Mouse (Mus musculus) urinary bladder, postnatal 25 days (tissue): Measurements from ENCODE around the gene Csrp1.

Source experiments
- DNase-seq: peaks from one replicate; pipeline ENCODE4 v3.0.0; 2022; ENCODE audit warnings: low spot score

Gene Csrp1

GRCm38 (mm10) chr1:135698451-135698921 lies 21.4 kb upstream of the Csrp1 start:
- DNase-seq: no peak

- peak; percentile 78 for DNase-seq
Observed at GRCm38 (mm10) chr1:135698996-135699705, 20.7 kb upstream of the Csrp1 start.

- no peak for DNase-seq
Observed at GRCm38 (mm10) chr1:135699892-135700291, 20.0 kb upstream of the Csrp1 start.

- peak; percentile 75 for DNase-seq
Observed at GRCm38 (mm10) chr1:135700605-135701004, 19.3 kb upstream of the Csrp1 start.

- DNase-seq: no peak
Observed at GRCm38 (mm10) chr1:135701314-135701713, 18.5 kb upstream of the Csrp1 start.

GRCm38 (mm10) chr1:135702722-135703121 lies 17.1 kb upstream of the Csrp1 start:
- no peak for DNase-seq

DNA sequence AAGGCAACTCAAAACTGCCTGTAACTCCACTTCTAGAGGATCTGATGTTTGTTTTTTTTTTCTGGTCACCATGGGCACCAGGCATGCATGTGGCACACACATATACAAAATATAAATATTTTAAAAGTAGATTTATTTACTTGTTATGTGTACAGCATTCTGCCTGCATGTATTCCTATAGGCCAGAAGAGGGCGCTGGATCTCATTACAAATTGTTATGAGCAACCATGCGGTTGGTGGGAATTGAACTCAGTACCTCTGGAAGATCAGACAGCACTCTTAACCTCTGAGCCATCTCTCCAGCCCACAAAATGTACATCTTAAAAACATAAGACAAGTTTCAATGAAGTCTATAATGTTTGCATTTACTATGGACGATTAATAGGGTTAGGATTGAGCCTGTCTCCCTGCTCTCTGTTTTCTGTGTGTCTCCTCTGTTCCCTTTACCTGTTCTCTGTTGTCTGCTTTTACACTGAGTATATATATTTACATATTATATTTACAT lies 15.5 kb upstream of the Csrp1 start:
- no peak for DNase-seq

DNA sequence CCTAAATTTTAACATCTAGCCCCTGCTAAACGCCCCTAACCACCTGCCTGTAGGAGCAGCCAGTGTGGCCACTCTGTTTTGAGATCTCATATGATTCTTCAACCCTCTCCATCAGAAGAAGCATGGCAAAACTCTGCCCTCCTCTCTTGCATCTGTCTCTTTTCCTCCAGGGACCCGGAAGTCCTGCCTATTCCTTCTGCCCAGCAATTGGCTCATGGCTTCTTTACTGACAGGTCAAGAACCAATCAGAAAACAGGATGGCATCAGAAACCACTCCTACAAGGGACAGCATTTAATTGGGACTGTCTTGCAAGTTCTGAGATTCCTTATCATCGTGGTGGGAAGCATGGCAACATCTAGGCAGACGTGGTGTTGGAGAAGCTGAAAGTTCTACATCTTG lies 11.5 kb upstream of the Csrp1 start:
- no peak for DNase-seq

- no peak for DNase-seq
Observed at GRCm38 (mm10) chr1:135711126-135711525, 8.7 kb upstream of the Csrp1 start.

GRCm38 (mm10) chr1:135714028-135714815 lies 5.6 kb upstream of the Csrp1 start:
- no peak for DNase-seq

DNA sequence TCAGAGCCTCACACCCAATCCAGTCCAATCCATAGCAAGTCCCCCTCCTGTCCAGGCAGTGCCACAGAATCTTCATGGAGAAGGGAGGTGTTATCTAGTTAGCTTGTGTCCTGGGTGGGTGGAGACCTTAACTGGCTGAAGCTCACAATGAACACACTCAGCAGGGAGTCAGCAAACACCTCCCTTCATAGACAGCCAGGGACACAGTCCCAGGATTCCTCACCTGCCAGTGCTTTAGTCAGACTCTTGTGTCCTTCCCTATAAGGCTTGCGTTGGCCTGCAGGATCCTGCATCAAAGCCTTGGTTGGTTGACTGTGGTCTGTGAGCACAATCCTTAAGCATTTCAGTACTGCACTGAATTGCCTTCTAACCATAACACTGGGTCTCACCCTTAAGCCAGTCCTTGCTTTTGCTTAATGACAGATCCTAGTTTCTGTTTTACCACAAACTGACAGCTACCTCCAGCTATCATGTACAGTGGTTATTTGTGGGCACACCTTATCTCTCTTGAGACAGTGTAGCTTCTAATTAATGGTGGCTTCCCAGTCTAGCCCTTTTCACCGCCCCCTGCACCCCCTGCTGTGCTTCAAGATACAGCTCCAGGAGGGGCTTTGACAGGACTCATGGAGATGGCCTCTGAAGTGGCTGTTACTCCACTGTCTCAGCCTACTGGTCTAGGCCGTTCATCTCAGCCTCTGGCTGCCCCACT lies 4.8 kb upstream of the Csrp1 start:
- DNase-seq: no peak

DNA sequence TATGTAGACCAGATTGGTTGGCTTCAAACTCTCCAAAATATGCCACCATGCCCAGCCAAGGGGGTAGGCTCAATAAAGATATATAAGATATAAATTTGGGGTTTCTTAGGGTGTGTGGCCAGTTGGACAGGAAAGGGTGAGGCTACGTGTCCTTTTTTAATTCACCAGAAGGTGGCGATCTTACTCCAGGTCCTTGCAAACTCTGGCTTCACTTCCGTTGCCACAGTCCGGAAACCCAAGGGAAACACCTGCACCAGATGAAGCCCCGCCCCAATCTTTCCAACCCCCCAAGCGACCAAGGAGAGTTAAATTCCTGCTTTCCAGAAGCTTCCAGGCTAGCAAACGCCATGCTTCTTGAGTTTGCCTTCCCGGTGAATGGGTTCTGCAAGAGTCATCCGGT lies 375 bp upstream of the Csrp1 start:
- DNase-seq: peak; percentile 59

- no peak for DNase-seq
Observed at GRCm38 (mm10) chr1:135723016-135723415, 3.2 kb downstream of the Csrp1 start.

GRCm38 (mm10) chr1:135724134-135724533 lies 4.3 kb downstream of the Csrp1 start:
- DNase-seq: no peak

- DNase-seq: no peak
Observed at GRCm38 (mm10) chr1:135725324-135725723, 5.5 kb downstream of the Csrp1 start.

- no peak for DNase-seq
Observed at GRCm38 (mm10) chr1:135725936-135726335, 6.1 kb downstream of the Csrp1 start.

GRCm38 (mm10) chr1:135728631-135729366 lies 8.9 kb downstream of the Csrp1 start:
- DNase-seq: peak; percentile 80

GRCm38 (mm10) chr1:135729367-135729713 lies 9.5 kb downstream of the Csrp1 start:
- DNase-seq: no peak

GRCm38 (mm10) chr1:135729821-135730220 lies 10.0 kb downstream of the Csrp1 start:
- no peak for DNase-seq

- no peak for DNase-seq
Observed at GRCm38 (mm10) chr1:135730296-135730695, 10.4 kb downstream of the Csrp1 start.

DNA sequence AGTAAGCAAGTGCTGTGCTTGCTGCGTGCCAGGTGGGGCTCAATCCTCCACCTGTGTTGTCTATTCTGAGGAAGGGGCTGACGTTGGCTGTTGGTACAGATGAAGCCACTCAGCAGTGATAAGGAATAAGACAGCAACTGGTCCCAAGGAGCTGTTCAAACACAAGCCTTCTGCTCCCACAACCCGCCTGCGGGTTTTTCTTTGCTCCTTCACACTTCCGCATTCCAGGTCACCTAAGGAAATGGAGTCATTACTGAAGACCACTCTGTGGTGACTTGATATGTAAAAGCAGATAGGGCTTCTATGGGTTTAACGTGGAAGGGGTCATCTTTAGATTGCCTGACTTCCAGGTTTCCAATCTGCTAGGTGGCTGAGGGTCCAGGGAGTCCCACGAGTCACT lies 11.5 kb downstream of the Csrp1 start:
- no peak for DNase-seq
